Mouse (Mus musculus): ENCODE results near the gene Pif1. TPM values are rescaled to one million over a fixed set of nuclear protein-coding genes. Genes with fewer than 3 reads are reported as not detected.

Pif1 gene
- polyA plus RNA-seq, 1 experiment from 2014 or later: 11.8 TPM

DNA sequence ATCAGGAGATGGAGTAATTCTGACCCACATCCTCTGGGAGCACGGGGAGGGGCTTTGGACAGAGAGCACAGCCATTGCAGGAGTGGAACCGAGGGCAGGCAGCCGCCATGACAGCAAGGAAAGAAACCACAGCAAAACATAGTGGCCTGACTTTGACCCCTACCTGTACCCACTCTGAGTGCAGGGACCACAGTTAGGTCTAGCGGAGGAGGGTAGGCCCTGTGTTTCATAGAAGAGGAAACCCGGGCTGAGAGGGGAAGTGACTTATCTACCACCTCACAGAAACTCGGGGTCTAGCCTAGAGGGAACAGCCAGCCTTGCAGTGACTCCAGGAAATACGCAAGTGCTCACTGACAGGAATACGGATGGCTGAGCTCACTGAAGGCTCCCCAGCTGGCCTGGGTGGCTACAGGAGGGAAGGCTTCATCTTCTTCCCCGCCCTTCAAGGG lies 8.1 kb upstream of the Pif1 start:
- peaks cover 63% of the 10 kb centered on the region for H3K4me1 ChIP-seq
- H3K27ac ChIP-seq (replicated peaks): peak overlapping the region; percentile 84
- 32% methylated on average over 9 of the region's 9 CpGs for WGBS
- peak overlapping the region; percentile 78 for H3K4me2 ChIP-seq
- no peaks in the 10 kb centered on the region for H3K9me3 ChIP-seq
- H3K9ac ChIP-seq: peak overlapping the region; percentile 90
- H3K4me3 ChIP-seq: peak overlapping the region; percentile 76
- H3K36me3 ChIP-seq: no peaks in the 10 kb centered on the region
- ATAC-seq (ENCODE audit: extremely low read depth, insufficient number of reproducible peaks, low FRiP score, low TSS enrichment): no peak
- no peaks in the 10 kb centered on the region for H3K27me3 ChIP-seq (replicated peaks)

DNA sequence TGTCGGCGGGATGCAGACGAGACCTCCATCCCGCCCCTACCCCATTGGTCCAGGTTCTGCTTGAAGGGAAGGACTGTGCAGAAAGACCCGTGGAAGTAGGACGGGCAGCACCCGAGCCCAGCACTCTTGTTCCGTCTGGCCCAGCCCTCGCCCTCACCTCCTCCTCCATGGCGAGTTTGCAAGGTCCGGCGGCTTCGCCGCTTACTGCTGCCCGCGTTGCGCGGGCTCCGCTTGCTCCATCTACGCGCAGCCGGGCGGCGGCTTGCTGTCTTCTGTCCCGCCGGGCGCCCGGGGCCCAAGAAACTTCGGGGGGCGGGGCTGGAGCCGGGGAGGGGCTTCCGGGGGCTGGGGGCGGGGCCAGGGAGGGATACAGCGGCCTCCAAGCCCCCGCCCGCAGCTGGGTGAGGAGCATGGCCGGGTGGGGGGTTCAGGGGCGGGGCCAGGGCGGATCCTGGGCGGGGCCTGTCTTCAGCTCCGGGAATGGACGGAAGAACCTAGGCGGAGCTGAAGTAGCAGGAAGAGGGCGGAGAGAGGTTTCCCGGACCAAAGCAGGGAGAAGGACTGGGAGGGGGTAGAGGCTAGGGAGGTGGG lies 7.1 kb upstream of the Pif1 start, which contains the start of gene Plekho2:
Gene Plekho2 (minus strand): TSS at position 260 of the 591 bp plus-strand sequence.
- H3K36me3 ChIP-seq: no peaks in the 10 kb centered on the region
- no peaks in the 10 kb centered on the region for H3K27me3 ChIP-seq (replicated peaks)
- WGBS: under 1% methylated on average over 45 of the region's 45 CpGs
- H3K9ac ChIP-seq: peak within 1 kb of the TSS; percentile 90
- peaks cover 57% of the 10 kb centered on the region for H3K4me1 ChIP-seq
- H3K27ac ChIP-seq (replicated peaks): peak within 1 kb of the TSS; percentile 86
- peak within 1 kb of the TSS; percentile 76 for H3K4me3 ChIP-seq
- H3K4me2 ChIP-seq: peak within 1 kb of the TSS; percentile 78
- no peaks in the 10 kb centered on the region; the same call in 1 of the 2 replicates for H3K9me3 ChIP-seq
- ATAC-seq (ENCODE audit: extremely low read depth, insufficient number of reproducible peaks, low FRiP score, low TSS enrichment): peak; percentile 92

DNA sequence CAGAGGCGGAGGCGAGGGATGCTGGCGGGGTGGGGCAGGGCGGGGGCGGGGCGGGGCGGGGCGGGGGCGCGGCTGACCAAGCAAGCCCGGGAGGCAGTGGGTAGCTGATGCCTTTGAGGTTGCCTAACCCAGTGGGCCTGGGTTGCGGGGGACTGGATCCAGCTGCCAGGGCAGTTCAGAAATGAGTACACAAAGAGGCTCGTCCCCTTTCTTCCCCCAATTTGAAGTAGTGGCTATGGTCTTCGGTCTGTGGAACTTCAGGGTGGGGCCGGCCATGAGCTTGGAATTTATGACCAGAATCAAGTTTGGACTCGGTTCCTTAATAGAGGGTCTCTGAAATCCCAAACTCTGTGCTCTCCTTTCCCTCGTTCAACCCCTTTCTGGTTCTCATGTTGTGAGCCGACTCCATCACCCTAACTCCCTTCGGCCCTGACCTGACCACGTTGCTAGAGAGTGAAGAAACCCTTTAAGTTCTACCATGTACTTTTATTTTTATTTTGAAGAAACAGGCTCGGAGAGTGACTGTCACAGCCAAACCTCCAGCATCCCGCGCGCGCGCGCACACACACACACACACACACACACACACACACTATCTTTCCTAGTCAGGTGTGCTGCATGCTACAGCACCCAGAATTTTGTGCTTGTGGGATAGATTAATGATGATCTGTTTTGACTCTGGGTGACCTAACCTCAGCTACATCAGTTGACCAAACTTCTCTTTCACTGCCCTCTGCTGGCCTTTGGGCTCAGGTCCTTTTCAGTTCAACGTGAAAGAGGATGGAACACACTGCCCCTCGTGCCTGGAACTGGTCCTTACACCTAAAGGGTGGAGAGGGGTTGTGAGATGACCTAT lies 6.3 kb upstream of the Pif1 start:
- peak overlapping the region; percentile 76 for H3K4me3 ChIP-seq
- WGBS: 5% methylated on average over 29 of the region's 29 CpGs
- peaks cover 50% of the 10 kb centered on the region for H3K4me1 ChIP-seq
- H3K27ac ChIP-seq (replicated peaks): peak overlapping the region; percentile 86
- peak overlapping the region; percentile 78 for H3K4me2 ChIP-seq
- no peak for ATAC-seq (ENCODE audit: extremely low read depth, insufficient number of reproducible peaks, low FRiP score, low TSS enrichment)
- no peaks in the 10 kb centered on the region; the same call in 1 of the 2 replicates for H3K9me3 ChIP-seq
- no peaks in the 10 kb centered on the region for H3K36me3 ChIP-seq
- H3K27me3 ChIP-seq (replicated peaks): no peaks in the 10 kb centered on the region
- H3K9ac ChIP-seq: peak overlapping the region; percentile 73

- WGBS: 23% methylated on average over 8 of the region's 8 CpGs
Observed at GRCm38 (mm10) chr9:65583045-65583444, 3.9 kb upstream of the Pif1 start.

DNA sequence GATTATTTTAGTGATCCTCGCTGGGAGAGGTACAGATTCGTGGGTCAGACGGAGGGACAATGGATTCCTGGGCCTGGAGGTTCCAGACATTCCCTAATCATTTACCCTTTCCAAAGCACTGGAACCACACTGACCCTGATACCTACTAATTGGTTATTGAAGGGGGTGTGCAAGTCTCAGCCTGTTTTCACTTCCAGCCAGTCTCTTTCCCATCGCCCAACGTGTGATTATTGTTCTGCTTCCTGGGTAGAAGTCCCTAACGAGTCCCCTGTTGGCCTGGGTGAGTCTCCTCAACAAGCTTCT lies 261 bp downstream of the Pif1 start:
- Histone ChIP-seq H3K4me3 (peak overlapping the region; percentile 76), H3K4me2 (peak overlapping the region; percentile 95), H3K36me3 (peaks cover 28% of the 10 kb centered on the region), H3K9ac (peak overlapping the region; percentile 86), H3K27me3 (replicated peaks) (no peaks in the 10 kb centered on the region), H3K9me3 (no peaks in the 10 kb centered on the region; the same call in 1 of the 2 replicates), H3K4me1 (peaks cover 32% of the 10 kb centered on the region), H3K27ac (replicated peaks) (peak overlapping the region; percentile 66)
- WGBS: under 1% methylated on average over 6 of the region's 6 CpGs
- ATAC-seq (ENCODE audit: extremely low read depth, insufficient number of reproducible peaks, low FRiP score, low TSS enrichment): no peak

More at GRCm38 (mm10) chr9:65583045-65583444, 3.9 kb upstream of the Pif1 start:
- H3K9me3 ChIP-seq: no peaks in the 10 kb centered on the region; the same call in 1 of the 2 replicates
- H3K9ac ChIP-seq: no peak overlapping the region
- H3K36me3 ChIP-seq: no peaks in the 10 kb centered on the region
- H3K27ac ChIP-seq (replicated peaks): no peak overlapping the region
- no peak overlapping the region for H3K4me2 ChIP-seq
- H3K4me3 ChIP-seq: no peak overlapping the region
- H3K4me1 ChIP-seq: peaks cover 38% of the 10 kb centered on the region
- no peaks in the 10 kb centered on the region for H3K27me3 ChIP-seq (replicated peaks)
- no peak for ATAC-seq (ENCODE audit: extremely low read depth, insufficient number of reproducible peaks, low FRiP score, low TSS enrichment)

DNA sequence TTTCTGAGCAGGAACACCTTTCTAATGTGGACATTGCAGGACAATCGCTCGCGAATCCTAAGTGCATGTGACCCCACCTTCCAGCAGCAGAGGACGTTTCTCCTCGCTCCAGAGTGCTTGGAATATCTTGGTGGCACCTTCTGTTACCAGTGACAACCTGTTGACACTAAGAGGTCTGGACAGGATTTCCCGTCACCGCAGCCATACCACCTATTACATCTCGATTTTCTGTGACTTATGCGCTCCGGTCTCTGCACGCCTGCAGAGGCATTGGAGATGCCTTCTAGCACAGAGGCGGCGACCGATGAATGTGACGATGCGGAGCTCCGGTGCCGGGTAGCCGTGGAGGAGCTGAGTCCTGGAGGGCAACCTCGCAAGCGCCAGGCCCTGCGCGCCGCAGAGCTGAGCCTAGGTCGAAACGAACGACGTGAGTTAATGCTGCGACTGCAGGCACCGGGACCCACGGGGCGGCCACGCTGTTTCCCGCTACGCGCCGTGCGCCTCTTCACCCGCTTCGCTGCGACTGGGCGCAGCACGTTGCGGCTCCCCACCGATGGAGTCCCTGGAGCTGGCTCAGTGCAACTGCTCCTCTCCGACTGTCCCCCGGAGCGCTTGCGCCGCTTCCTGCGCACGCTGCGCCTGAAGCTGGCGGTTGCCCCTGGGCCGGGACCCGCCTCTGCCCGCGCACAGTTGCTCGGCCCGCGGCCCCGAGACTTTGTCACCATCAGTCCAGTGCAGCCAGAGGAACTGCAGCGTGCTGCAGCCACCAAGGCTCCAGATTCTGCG lies 806 bp downstream of the Pif1 start:
- Histone ChIP-seq H3K4me1 (peaks cover 32% of the 10 kb centered on the region), H3K4me2 (peak overlapping the region; percentile 95), H3K36me3 (peaks cover 34% of the 10 kb centered on the region), H3K27ac (replicated peaks) (peak overlapping the region; percentile 66), H3K9ac (peak overlapping the region; percentile 86), H3K27me3 (replicated peaks) (no peaks in the 10 kb centered on the region), H3K9me3 (no peaks in the 10 kb centered on the region; the same call in 1 of the 2 replicates), H3K4me3 (peak overlapping the region; percentile 76)
- ATAC-seq (ENCODE audit: extremely low read depth, insufficient number of reproducible peaks, low FRiP score, low TSS enrichment): peak; percentile 19; the same call in 1 of the 2 replicates
- WGBS: under 1% methylated on average over 64 of the region's 64 CpGs

- Histone ChIP-seq H3K4me1 (peaks cover 29% of the 10 kb centered on the region), H3K4me3 (peak overlapping the region; percentile 76), H3K36me3 (peaks cover 47% of the 10 kb centered on the region), H3K9ac (peak overlapping the region; percentile 86), H3K9me3 (no peaks in the 10 kb centered on the region; the same call in 1 of the 2 replicates), H3K27me3 (replicated peaks) (no peaks in the 10 kb centered on the region), H3K27ac (replicated peaks) (no peak overlapping the region), H3K4me2 (peak overlapping the region; percentile 95)
- WGBS: 86% methylated on average over 3 of the region's 3 CpGs
- ATAC-seq (ENCODE audit: extremely low read depth, insufficient number of reproducible peaks, low FRiP score, low TSS enrichment): no peak; the same call in 1 of the 2 replicates
Observed at GRCm38 (mm10) chr9:65589091-65589490, 2.1 kb downstream of the Pif1 start.

- Histone ChIP-seq H3K4me2 (no peak overlapping the region), H3K9me3 (no peaks in the 10 kb centered on the region), H3K9ac (no peak overlapping the region), H3K4me1 (peaks cover 19% of the 10 kb centered on the region), H3K27ac (replicated peaks) (no peak overlapping the region), H3K4me3 (no peak overlapping the region), H3K27me3 (replicated peaks) (no peaks in the 10 kb centered on the region), H3K36me3 (peaks cover 67% of the 10 kb centered on the region)
- no peak for ATAC-seq (ENCODE audit: extremely low read depth, insufficient number of reproducible peaks, low FRiP score, low TSS enrichment)
- WGBS: 83% methylated on average over 3 of the region's 3 CpGs
Observed at GRCm38 (mm10) chr9:65592721-65593120, 5.8 kb downstream of the Pif1 start.

DNA sequence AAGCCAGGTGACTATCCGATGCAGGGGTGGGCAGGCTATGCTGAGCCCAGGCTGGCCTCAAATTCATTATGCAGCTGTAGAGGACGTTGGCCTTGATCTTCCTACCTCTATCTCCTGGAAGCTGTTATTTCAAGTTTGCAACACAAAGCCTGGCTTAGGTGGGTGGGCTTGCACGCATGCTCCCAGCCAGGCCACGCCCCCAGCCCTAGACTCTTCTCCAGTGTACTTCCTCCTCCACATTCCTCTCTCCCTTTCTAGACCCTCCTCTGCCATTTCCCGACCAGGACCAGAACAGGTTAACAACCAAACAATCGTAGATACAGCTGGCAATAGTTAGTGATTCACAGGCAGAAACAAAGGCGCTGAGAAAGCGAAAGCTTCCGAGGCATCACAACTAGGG lies 6.6 kb downstream of the Pif1 start:
- H3K4me3 ChIP-seq: no peak overlapping the region
- no peak overlapping the region for H3K9ac ChIP-seq
- 83% methylated on average over 9 of the region's 9 CpGs for WGBS
- ATAC-seq (ENCODE audit: extremely low read depth, insufficient number of reproducible peaks, low FRiP score, low TSS enrichment): no peak
- peaks cover 67% of the 10 kb centered on the region for H3K36me3 ChIP-seq
- peaks cover 11% of the 10 kb centered on the region for H3K4me1 ChIP-seq
- no peak overlapping the region for H3K4me2 ChIP-seq
- H3K27ac ChIP-seq (replicated peaks): no peak overlapping the region
- no peaks in the 10 kb centered on the region for H3K27me3 ChIP-seq (replicated peaks)
- no peaks in the 10 kb centered on the region for H3K9me3 ChIP-seq

- peak overlapping the region; percentile 42 for H3K4me2 ChIP-seq
- peak overlapping the region; percentile 26 for H3K4me3 ChIP-seq
Observed at GRCm38 (mm10) chr9:65598765-65599249, 11.8 kb downstream of the Pif1 start.

DNA sequence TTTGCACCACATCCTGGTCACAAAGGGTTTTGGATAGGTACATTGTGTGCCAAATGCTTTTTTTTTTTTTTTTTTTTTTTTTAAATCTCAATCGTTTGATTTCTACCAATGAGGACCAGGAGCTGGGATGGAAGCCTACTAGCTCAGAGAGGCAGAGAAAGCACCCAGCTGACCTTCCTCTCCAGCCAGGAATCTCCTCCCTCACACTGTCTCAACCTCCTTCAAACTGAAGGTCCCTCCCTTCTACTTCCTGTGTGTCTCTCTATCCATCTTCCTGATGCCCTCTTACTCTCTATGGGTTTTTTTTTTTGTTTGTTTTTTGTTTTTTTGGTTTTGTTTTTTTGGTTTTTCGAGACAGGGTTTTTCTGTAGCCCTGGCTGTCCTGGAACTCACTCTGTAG lies 14.0 kb downstream of the Pif1 start:
- peaks cover 4% of the 10 kb centered on the region for H3K4me1 ChIP-seq
- ATAC-seq (ENCODE audit: extremely low read depth, insufficient number of reproducible peaks, low FRiP score, low TSS enrichment): no peak
- no peak overlapping the region for H3K4me2 ChIP-seq
- H3K36me3 ChIP-seq: peaks cover 1% of the 10 kb centered on the region
- no peak overlapping the region for H3K9ac ChIP-seq
- WGBS: 71% methylated on average over 2 of the region's 2 CpGs
- no peak overlapping the region for H3K4me3 ChIP-seq
- no peak overlapping the region for H3K27ac ChIP-seq (replicated peaks)
- H3K9me3 ChIP-seq: no peaks in the 10 kb centered on the region
- no peaks in the 10 kb centered on the region for H3K27me3 ChIP-seq (replicated peaks)

More at GRCm38 (mm10) chr9:65598765-65599249, 11.8 kb downstream of the Pif1 start:
- Histone ChIP-seq H3K9me3 (no peaks in the 10 kb centered on the region), H3K27ac (replicated peaks) (no peak overlapping the region), H3K36me3 (peaks cover 23% of the 10 kb centered on the region), H3K4me1 (no peaks in the 10 kb centered on the region), H3K27me3 (replicated peaks) (no peaks in the 10 kb centered on the region), H3K9ac (no peak overlapping the region)
- ATAC-seq (ENCODE audit: extremely low read depth, insufficient number of reproducible peaks, low FRiP score, low TSS enrichment): no peak
- 48% methylated on average over 8 of the region's 11 CpGs for WGBS

Measured in heart, embryonic 13.5 days (tissue).